Mouse (Mus musculus) G1E (cell line): Measurements from ENCODE around the gene Rsrc1.

Experiments
- CTCF ChIP-seq: IDR thresholded peaks from 2 replicates; pipeline ENCODE4 v1.5.1; 2012; ENCODE audit warnings: low read depth, low read length, inconsistent platforms, mixed read lengths
- GATA1 ChIP-seq: IDR thresholded peaks from 2 replicates; pipeline ENCODE4 v1.6.1; 2012; ENCODE audit warnings: borderline replicate concordance, low read length, inconsistent platforms, mixed read lengths
- TAL1 ChIP-seq: conservative IDR thresholded peaks from 2 replicates; pipeline ENCODE4 v1.6.1; 2012; ENCODE audit warnings: low read depth, low read length, inconsistent platforms, mixed read lengths

DNA sequence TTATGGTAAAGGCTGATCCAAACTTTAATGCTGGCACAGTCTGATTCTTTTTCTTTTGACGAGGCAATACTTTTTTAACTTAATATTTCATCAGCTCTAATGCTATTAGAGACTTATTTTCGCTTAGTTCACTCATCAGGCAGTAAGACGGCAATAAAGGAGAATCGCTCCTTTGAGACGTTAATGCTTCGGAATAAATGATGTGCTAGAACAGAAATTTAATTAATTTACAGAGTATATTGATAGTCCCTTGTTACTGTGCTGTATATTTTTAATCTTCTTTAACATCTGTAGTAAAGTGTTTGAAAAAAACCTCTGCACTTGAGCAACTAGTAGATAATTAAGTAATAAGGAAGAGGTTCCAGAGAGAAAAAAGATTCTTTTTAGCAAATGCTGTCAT, 308.3 kb downstream of the Rsrc1 start:
- TF ChIP-seq TAL1: no peak
- TF ChIP-seq CTCF: no peak
- no peak for TF ChIP-seq GATA1
